Mouse (Mus musculus) adipocyte (in vitro differentiated cells): Measurements from ENCODE around the gene Gramd1a.

Experiments used
- DNase-seq: peaks from one replicate; pipeline ENCODE4 v3.0.0-alpha.2; 2016; ENCODE audit warnings: low spot score

Gramd1a gene

GRCm38 (mm10) chr7:31123697-31124096 lies 32.0 kb downstream of the Gramd1a start:
- no peak for DNase-seq

- DNase-seq, result no peak
These were observed 32.8 kb downstream of the Gramd1a start for GRCm38 (mm10) chr7:31122641-31123631.

- DNase-seq, result no peak
These were observed 36.1 kb downstream of the Gramd1a start for GRCm38 (mm10) chr7:31119556-31119955.

- DNase-seq, result no peak
These were observed 37.2 kb downstream of the Gramd1a start for GRCm38 (mm10) chr7:31118486-31118885.

GRCm38 (mm10) chr7:31117465-31117864 lies 38.2 kb downstream of the Gramd1a start:
- DNase-seq, result no peak

- no peak for DNase-seq
These were observed 39.0 kb downstream of the Gramd1a start for GRCm38 (mm10) chr7:31116721-31117145.

GRCm38 (mm10) chr7:31115587-31116043 lies 40.1 kb downstream of the Gramd1a start:
- no peak for DNase-seq

GRCm38 (mm10) chr7:31115182-31115581 lies 40.5 kb downstream of the Gramd1a start, which contains the start of gene Hpn:
Gene Hpn (minus strand): TSS chr7:31115290.
- DNase-seq, result no peak

- DNase-seq, result no peak
These were observed 41.0 kb downstream of the Gramd1a start for GRCm38 (mm10) chr7:31114646-31115045.

GRCm38 (mm10) chr7:31113800-31114199 lies 41.9 kb downstream of the Gramd1a start:
- no peak for DNase-seq

- DNase-seq, result no peak
These were observed 43.7 kb downstream of the Gramd1a start for GRCm38 (mm10) chr7:31112036-31112435.

- DNase-seq, result no peak
These were observed 44.8 kb downstream of the Gramd1a start for GRCm38 (mm10) chr7:31110861-31111385.

GRCm38 (mm10) chr7:31109796-31110195 lies 45.9 kb downstream of the Gramd1a start:
- no peak for DNase-seq

GRCm38 (mm10) chr7:31109091-31109490 lies 46.6 kb downstream of the Gramd1a start:
- DNase-seq, result peak; percentile 31

- DNase-seq, result no peak
These were observed 47.9 kb downstream of the Gramd1a start for GRCm38 (mm10) chr7:31107781-31108180.

GRCm38 (mm10) chr7:31106166-31106565 lies 49.5 kb downstream of the Gramd1a start:
- DNase-seq, result no peak

- peak; percentile 65 for DNase-seq
These were observed 50.5 kb downstream of the Gramd1a start for GRCm38 (mm10) chr7:31105061-31105768.

GRCm38 (mm10) chr7:31100786-31101185 lies 54.9 kb downstream of the Gramd1a start:
- no peak for DNase-seq

- no peak for DNase-seq
These were observed 56.1 kb downstream of the Gramd1a start for GRCm38 (mm10) chr7:31099612-31099982.

- DNase-seq, result no peak
These were observed 56.7 kb downstream of the Gramd1a start for GRCm38 (mm10) chr7:31098697-31099611.

GRCm38 (mm10) chr7:31097583-31098248 lies 58.0 kb downstream of the Gramd1a start:
- DNase-seq, result peak; percentile 91
